In the genomic region with DNA sequence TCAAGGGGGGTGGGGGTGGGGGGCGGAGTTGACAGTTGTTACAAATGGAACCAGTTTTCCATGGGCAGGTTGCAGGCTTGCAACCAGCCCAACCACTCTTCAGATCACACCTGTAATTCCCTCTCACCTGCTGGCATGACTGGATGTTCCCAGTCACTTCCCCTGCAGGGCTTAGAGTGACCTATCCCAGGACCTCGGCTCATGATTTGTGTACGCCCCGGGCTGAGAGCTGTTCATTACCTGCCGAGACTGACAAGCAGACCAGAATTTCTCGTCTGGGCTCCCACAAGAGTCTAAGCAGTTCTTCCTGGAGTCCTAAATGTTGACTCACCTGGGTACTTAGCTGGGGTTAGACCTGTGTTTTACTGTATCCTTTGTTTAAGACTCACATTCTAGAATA, we compare ENCODE assay signal across 14 mouse cellular contexts.
DNase-seq lines count a peak whose midpoint lies in the region; ATAC-seq and TF ChIP-seq lines count a peak whose summit lies in the region.
"Had no signal": no experiment of that assay in that cellular context is flagged by ENCODE, and none has a peak within 500 bp of the region (broad histone marks: within the 10 kb centered on the region; RNA-seq: fewer than 3 reads in every experiment).

No protein-coding gene starts in this region.

- ATAC-seq in kidney, embryonic 15.5 days (replicated peaks; ENCODE audit: low FRiP score) = no peak
- ATAC-seq in intestine, embryonic 15.5 days = no peak
- ATAC-seq: liver, embryonic 12.5 days had no signal

- no peak for TF ChIP-seq CTCF in gastrocnemius, adult 2 months (IDR thresholded peaks at IDR 0.05)

- intact Hi-C loops in gastrocnemius, adult 2 months (cut with DNase I) = no loop called here

- no peak overlapping the region for H3K9ac ChIP-seq in kidney, embryonic 15.5 days
- H3K9ac ChIP-seq in intestine, embryonic 15.5 days = no peak overlapping the region
- H3K9ac ChIP-seq: liver, embryonic 12.5 days had no signal

- DNase-seq in gastrocnemius, adult 2 months = no peak
- no peak for DNase-seq in gastrocnemius, adult 8-10 months (ENCODE audit: low spot score in 2 of 2)
- no peak for DNase-seq in kidney, postnatal 14 days
- DNase-seq in spleen, postnatal 36 days (ENCODE audit: low spot score in 2 of 2) = no peak
- no peak for DNase-seq in cerebellum, adult 11 months
- DNase-seq: adrenal gland, postnatal 36 days; cerebellum, adult 11-12 months; heart, postnatal 10 days; kidney, postnatal 36 days; thymus, postnatal 25 days had no signal

- 48% methylated on average over 6 of the region's 6 CpGs for WGBS in kidney, embryonic 15.5 days
- 53% methylated on average over 6 of the region's 6 CpGs for WGBS in intestine, embryonic 15.5 days

- no peak overlapping the region for H3K4me3 ChIP-seq in gastrocnemius, adult 2 months
- H3K4me3 ChIP-seq in kidney, embryonic 15.5 days (replicated peaks) = no peak overlapping the region
- no peak overlapping the region for H3K4me3 ChIP-seq in brown adipose tissue, adult 24 weeks (ENCODE audit: insufficient read depth, low read depth, low read length)
- no peak overlapping the region for H3K4me3 ChIP-seq in intestine, embryonic 15.5 days (replicated peaks)
- H3K4me3 ChIP-seq: liver, embryonic 12.5 days had no signal

- H3K36me3 ChIP-seq in kidney, embryonic 15.5 days = no peaks in the 10 kb centered on the region
- no peaks in the 10 kb centered on the region for H3K36me3 ChIP-seq in intestine, embryonic 15.5 days
- H3K36me3 ChIP-seq: liver, embryonic 12.5 days had no signal

- no peak overlapping the region for H3K4me2 ChIP-seq in kidney, embryonic 15.5 days
- H3K4me2 ChIP-seq in intestine, embryonic 15.5 days (replicated peaks) = no peak overlapping the region
- H3K4me2 ChIP-seq: liver, embryonic 12.5 days had no signal

- peaks cover 72% of the 10 kb centered on the region for H3K4me1 ChIP-seq in kidney, embryonic 15.5 days
- peaks cover 45% of the 10 kb centered on the region for H3K4me1 ChIP-seq in brown adipose tissue, adult 24 weeks (ENCODE audit: control insufficient read depth, insufficient read depth, insufficient read length, low read length)
- H3K4me1 ChIP-seq in intestine, embryonic 15.5 days (replicated peaks) = peaks cover 49% of the 10 kb centered on the region

- H3K27me3 ChIP-seq in kidney, embryonic 15.5 days = no peaks in the 10 kb centered on the region
- H3K27me3 ChIP-seq in intestine, embryonic 15.5 days (replicated peaks) = no peaks in the 10 kb centered on the region

- H3K9me3 ChIP-seq in kidney, embryonic 15.5 days (replicated peaks) = no peaks in the 10 kb centered on the region
- no peaks in the 10 kb centered on the region for H3K9me3 ChIP-seq in intestine, embryonic 15.5 days

- peak overlapping the region; percentile 88 for H3K27ac ChIP-seq in gastrocnemius, adult 2 months
- H3K27ac ChIP-seq in kidney, embryonic 15.5 days = peak overlapping the region; percentile 96
- peak overlapping the region; percentile 96 for H3K27ac ChIP-seq in brown adipose tissue, adult 24 weeks (replicated peaks; ENCODE audit: low read depth, low read length)
- H3K27ac ChIP-seq in intestine, embryonic 15.5 days = peak overlapping the region; percentile 93
- H3K27ac ChIP-seq: liver, embryonic 12.5 days had no signal
